Mouse (Mus musculus): ENCODE measurements around the gene Slc7a9.

GRCm38 (mm10) chr7:35467856-35468255 is 19.3 kb downstream of the Slc7a9 start:
- TF ChIP-seq CTCF (IDR thresholded peaks at IDR 0.05; ENCODE audit: insufficient read depth, low read depth, low read length): no peak
- TF ChIP-seq POLR2A (IDR thresholded peaks at IDR 0.05; ENCODE audit: insufficient read depth, low read depth, low read length): no peak

Measured in olfactory bulb, adult 2 months (tissue).